Mouse (Mus musculus): ENCODE measurements around the gene Rspo3. TPM values are rescaled to one million over a fixed set of nuclear protein-coding genes. Genes with fewer than 3 reads are reported as not detected.

Gene Rspo3
- 1.3 and 1.4 TPM in 2 replicates for polyA plus RNA-seq (2012; rRNA removed)

GRCm38 (mm10) chr10:29535546-29536260 lies at the start of gene Rspo3:
Gene Rspo3 (minus strand): TSS chr10:29535867.

Other genes starting within 250 kb of the Rspo3 start
- gene Echdc1, start 222.7 kb downstream of the Rspo3 start, polyA plus RNA-seq (2012; rRNA removed): 14.5 and 18.8 TPM in 2 replicates
- 18.2 and 19.1 TPM in 2 replicates for gene Rnf146, start 173.4 kb downstream of the Rspo3 start, polyA plus RNA-seq (2012; rRNA removed)